Mouse (Mus musculus) adrenal gland, postnatal 14 days (tissue): ENCODE measurements around the gene Slc16a13. TPM values are rescaled to one million over a fixed set of nuclear protein-coding genes. Genes with fewer than 3 reads are reported as not detected.

Experiments used
- DNase-seq: peaks from one replicate; pipeline ENCODE4 v3.0.0; 2021; ENCODE audit warnings: mixed read lengths
- total RNA-seq: library from RNA; stranded (reverse); gene quantifications from 2 replicates; pipeline ENCODE4 v1.2.3, GENCODE M21; 2021

Gene Slc16a13
- total RNA-seq, 1 experiment from 2014 or later = 5.6 TPM

DNA sequence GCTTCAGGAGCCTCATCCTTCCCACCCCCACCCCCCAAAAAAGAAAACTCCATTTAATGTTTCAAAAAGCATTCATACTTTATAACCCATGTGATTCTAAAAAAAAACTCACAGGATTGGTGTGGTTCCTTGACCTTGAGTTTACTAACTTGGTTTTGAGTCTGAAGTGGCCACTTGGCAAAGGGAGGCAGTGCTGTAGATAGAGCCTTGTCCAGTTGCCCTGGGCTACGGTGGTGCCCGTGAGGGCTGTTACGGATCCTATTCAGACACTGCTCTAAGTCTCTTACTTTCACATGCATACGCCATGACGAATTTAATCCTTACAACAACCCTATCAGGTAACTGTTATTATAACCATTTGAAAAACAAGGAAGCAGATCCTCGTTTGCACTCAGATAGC is 8.9 kb downstream of the Slc16a13 start:
- no peak for DNase-seq

DNA sequence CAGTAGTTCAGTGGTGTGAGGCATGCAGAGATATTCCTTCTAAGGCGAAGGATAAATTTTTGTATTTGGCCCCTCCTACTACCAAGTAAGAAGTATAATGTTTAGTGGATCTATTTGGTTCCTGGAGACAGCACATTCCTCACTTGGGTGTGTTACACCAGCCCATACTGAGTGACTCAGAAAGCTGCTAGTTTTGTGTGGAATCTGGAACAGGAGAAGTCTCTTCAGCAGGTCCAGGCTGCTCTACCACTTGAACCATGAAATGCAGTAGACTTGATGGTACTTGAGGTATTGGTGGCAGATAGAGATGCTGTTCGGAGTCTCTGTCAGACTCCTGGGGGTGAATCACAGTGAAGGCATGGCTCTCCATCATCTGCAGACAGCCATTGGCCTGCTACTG is 10.2 kb downstream of the Slc16a13 start:
- no peak for DNase-seq

DNA sequence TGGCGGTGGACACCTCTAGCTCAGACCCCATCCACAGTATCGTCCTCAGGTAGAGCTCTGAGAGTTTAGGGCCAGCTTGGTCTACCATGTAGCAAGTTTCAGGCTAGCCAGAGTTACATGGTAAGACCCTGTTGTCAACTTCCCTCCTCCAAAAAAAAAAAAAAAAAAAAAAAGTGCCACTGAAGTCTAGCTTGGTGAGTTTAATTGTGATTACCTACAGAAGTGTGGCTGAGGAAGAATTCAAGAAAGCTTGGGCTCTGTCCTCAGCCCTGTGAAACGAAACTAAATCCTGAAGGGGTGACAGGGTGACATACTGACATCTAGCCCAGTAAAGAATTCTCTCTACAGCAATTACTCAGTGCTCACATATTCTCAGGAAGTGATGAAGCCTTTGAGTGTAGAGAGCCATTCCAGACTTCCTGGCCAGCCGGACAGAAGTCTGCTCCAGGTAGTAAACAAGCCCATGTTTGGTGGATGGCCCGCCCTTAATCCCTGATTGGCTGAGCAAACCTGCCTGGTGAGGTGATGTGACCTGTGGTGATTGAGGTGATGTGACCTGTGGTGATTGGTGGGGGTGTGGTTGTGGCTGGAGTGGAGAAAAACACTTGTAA is 12.0 kb downstream of the Slc16a13 start:
- no peak for DNase-seq

DNA sequence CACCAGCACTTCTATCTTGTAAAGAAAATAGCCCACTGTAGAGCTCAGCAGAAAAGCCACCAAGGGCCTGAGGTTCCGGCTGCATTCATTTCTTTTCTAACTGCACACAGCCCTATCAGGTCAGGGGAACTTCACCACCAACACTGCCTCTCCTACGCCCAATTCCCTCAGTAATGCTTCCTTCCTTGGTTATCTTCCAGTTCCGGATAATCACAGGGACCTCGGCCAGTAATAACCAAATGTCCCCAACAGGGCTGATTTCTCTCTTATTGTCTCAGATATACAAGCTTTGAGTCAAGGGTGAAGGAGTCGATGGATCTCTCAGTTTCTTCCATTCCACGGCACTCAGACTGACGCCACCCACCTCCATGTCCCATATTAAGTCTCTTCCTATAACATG is 13.6 kb downstream of the Slc16a13 start:
- DNase-seq = no peak

DNA sequence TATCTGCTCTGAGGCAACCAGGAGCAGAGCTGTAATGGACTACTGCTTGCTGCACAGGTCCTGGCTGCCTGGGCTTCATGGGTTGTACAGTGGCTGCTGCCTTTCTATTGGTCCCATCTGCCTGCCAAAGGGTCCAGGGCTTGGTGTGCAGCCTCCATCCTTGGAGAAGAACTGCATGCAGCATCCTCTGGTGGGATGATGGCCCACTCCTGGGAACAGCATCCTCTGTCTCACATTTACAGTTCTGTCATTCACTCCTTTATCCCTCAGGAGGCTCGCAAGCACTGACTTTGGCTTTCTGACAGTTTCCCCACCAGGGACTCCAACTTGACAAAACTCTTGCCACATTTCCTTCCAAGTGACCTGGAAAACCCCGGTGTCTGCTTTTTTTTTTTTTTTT is 14.1 kb downstream of the Slc16a13 start:
- DNase-seq = peak; percentile 40

DNA sequence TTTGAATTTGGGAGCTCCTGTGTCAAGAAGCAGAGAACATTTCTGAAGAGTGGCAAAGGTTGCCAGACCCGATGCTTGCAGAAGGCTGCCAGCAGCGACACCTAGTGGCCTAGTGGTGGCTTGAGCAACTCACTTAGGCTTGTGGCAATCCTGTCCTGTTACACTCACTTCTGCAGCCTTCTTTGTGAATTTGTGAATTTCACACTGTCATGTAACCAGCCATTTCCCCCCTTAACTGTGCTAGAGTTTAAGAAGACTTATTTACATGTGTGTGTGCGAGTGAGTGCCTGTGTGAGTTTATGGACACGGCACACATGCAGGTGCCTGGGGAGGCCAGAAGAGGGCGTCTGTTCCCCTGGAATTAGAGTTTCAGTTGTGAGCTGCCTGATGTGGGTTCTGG is 19.2 kb downstream of the Slc16a13 start:
- peak; percentile 92 for DNase-seq

DNA sequence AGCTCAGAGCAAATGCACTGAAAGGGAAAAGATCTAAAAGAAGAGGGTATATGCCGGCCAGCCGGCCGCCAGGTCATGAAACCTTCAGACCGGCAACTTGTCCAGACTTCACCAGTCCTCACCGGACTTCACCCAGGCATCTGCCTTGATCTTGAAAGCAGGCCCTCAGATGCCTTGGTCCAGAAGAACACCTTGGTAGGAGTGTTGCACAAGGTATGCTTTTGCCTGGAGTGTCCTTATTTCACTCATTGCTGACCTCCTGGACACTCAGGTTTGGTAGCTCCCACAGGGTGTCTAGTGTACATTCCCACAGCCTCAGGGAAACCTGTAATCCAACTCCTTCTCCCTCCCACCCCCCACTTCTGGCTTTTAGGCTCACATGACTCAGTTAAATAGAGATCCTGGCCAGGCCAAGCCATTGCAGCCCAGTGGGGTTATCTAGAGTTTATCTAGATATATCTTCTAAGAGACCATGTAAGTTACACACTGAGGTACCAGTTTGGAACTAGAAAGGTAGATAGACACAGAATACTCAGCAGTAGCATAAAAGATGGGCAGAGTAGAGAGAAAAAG is 20.7 kb downstream of the Slc16a13 start:
- no peak for DNase-seq

DNA sequence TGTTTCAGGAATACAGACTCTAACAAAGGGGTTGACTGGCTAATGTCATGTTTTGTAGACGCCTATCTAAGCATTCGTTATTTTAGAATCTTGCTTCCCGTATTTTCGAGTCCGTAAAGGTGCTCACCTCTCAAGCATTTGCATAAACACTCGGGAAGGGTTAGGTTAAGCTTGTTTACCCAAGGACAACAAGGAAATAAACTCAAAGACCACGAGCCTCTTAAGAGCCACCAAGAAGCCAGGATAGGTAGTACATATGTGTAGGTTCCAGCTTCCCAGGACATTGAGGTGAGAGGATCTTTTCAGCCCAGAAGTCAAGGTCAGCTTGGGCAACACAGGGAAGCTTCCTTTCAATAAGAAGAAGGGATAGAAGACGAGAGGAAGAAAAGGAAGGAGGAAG is 21.8 kb downstream of the Slc16a13 start:
- no peak for DNase-seq

DNA sequence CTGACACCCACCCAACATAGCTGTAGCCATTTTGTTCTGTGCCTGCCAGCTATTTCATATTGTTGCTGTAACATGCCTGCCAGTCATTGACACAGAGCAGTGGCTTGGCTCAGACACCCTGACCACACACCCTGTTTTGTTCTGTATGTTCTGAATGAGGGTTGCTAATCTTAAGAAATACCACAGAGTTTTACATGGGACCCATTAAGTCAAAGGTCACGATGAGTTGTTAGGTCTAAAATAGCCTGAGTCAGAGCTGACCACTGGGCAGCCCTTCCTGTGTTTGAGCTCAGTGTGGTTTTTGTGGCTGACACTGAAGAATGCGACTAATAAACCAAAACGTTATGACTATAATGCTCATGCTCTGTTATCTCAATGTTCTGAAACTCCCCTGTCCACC is 22.5 kb downstream of the Slc16a13 start:
- no peak for DNase-seq

DNA sequence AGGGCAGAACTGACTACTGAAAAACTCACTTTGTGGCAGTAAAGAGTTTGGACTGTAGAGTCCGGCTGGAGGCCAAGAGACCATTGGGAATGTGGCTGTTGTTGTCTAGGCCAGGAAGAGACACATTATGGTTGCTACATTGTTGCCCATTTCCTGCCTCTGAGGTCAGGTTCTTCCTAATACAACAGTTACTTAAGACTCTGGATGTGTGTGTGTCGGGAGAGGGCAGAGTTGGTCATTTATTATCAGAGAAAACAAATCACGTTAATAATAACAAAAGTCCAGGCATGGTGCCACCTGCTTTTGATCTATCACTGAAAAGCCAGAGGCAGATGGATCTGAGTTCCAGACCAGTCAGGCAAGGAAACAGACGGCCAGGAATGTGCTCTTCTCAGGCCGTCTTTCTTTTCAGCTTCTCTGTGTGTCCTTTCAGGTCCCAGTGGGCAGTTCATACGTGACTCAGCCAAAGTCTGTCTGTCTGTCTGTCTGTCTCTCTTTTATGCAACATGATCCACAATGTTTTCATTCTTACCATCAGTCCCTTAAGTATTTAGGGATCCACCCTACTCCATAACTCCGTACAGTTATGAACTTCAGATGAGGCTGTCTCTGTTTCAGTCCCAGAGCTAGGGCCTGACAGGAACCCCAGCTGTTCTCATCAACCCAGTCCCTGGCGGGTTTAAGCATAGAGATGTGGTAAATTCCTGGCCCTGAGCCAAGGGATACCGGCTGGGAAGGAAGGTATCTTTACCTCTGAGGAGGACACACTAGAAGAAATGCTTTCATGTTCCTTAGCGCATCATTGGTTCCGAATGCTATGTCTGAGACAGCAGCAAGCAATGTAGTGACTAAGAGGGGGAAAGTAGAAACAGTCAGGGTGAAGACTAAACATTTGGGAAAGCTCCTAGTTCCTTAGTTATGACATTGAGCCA is 27.2 kb downstream of the Slc16a13 start:
- peak; percentile 19 for DNase-seq

DNA sequence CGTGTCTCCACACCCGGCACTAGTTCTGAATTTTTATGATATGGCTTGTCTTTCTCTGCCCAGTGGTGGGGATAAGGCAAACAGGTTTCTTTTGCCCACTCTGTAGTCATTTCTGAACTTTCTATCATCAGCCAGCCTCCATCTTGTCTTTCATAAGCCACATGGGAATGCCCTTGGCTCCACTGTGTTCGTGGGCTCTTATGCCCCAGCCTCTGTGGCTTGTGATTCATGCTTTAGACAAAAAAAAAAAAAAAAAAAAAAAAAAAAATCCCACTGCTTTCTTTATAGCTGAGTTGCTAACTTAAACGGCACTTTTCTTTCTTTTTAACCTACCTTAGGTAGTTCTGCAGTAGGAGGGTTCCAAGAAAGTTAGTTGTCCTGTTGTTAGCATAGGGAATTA is 28.7 kb downstream of the Slc16a13 start:
- no peak for DNase-seq

DNA sequence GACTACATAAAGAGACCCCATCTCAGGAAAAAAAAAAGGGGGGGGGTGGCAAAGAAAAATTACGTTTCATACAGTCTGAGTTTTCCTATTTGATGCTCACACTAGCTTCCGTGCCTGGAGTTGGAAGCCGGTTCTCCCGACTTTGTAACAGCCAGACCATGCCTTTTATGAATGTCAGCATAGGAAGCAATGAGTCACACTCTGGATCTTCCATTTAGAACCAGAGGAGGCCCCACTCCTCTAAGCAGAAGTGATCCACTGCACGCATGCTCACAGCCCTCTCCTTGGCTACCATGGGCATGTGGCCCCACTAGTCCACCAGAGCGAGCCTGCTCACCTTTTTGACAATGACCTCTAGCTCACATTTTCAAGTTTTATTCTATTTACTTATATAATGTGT is 29.7 kb downstream of the Slc16a13 start:
- DNase-seq = no peak

DNA sequence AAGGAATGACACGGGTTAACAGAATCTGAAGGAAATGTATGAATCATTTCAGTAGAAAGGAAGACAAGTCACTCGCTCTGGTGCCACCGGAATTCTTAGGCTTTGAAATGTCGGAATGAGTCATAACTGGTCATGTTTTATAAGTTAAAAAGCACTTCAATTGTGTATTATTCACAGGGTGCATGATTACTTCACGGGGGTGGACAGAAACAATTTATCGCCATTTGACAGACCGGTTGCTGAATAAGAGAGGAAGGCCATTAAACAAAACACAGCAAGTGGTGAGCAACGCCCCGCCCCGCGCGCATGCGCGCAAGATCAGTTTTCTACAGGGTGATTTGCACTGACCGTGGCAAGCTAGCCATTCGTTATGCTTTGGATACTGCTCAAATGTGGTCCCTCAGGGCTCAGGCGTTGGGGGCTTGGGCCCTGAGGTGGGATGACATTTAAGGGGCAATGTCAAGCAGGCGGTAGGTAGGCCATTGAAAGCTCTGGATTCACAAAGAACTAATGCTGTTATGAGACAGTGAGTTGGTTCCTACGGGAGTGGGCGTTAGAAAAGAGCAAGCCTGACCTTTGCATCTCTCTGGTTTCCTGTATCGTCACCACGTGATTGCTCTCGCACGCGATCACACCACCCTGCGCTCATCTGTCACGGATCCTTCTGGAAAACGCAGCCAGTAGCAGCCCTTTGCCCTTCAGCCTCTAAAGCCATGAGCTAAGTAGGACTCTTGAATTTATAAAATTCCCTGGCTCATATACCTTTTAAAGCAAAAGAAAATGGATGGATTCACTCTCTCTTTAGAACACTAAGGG is 31.3 kb downstream of the Slc16a13 start:
- DNase-seq = peak; percentile 86

DNA sequence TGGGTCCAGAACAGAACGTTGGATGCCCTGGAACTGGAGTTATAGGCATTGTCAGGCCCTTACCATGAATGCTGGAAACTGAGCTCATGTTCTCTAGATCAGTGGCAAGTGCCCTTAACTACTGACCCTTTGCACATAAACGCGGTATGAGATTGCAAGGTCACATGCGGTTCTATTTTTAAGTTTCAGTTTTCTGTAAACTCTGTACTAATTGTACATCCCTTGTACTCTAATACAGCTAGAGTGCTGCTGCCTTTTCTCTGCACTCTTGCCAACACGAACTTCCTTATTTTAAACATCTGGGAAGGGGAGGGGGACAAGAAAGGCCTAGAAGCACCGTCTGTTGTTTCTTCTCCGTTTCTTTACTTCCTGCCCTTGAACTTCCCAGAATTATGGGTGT is 35.7 kb downstream of the Slc16a13 start:
- DNase-seq = no peak

DNA sequence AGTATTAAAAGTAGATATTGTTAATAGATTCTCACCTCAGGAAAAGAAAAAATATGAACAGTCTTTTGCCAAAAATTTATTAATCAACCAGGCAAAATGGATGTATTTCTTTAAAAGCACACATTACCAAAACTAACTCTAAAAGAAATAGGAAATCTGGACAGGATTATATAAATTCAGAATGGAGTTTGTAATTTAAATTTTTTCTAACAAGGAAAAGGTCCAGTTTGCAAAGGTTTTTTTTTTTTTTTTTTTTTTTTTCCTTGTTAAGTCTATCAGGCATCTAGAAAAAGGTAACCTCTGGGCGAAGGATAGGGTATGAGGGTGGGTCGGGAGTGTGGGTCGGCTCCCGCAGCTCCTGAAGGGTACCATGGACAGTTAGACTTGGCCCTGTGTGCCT is 40.4 kb downstream of the Slc16a13 start:
- DNase-seq = no peak

DNA sequence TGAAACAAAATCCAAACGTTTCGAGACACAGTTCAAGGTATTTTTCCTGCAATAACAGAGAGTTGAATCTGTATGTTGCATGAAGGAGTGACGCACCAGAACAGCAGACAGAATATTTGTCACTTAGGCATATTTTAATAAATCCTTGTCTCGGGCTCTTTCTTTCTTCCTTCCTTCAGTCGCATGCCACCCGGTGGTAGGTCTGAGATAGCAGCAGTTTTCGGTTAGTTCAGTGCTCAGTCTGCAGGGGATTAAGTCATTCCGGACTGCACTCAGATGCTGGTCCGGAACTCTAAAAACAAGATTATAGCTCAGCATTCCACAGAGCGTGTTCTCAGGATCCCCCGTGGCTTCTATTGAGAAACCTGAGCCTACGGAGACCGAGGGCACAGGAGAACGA is 41.5 kb downstream of the Slc16a13 start:
- peak; percentile 42 for DNase-seq

DNA sequence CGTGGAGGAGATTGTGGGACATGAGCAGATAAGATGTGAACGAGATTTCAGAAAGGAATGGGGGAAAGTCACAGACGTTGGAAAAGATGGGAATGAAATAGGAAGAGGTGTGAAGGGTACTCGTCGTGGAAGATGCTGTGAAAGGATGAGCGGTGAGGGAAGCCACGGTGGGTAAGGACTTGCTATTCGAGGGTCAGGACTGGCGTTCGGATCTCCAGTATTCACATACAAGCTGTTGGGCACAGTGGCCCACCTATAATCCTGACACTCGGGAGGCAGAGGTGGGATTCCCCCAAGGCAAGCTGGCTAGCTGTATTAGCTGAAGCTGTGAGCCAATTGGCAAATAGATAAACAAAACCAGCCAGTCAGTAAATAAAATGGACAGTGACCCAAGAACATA is 42.1 kb downstream of the Slc16a13 start:
- DNase-seq = no peak

DNA sequence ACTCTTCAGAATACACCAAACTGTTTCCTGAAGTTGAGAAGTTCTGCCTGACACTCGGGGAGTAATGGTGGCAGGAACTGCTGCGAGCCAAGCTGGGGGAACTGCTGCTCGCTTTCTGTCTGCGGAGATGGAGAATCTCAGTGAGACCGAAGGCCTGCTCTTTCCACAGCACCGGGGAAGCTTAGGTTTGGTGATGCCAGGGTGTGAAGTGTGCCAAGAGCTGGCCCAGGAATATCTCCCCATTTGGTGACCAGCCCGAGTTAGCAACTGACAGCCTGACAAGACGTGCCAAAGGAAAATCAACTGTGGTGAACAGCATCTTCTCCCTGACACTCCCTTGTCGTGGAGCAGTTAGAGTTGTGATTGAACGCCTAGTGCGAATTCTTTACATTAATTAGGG is 42.6 kb downstream of the Slc16a13 start:
- DNase-seq = no peak

DNA sequence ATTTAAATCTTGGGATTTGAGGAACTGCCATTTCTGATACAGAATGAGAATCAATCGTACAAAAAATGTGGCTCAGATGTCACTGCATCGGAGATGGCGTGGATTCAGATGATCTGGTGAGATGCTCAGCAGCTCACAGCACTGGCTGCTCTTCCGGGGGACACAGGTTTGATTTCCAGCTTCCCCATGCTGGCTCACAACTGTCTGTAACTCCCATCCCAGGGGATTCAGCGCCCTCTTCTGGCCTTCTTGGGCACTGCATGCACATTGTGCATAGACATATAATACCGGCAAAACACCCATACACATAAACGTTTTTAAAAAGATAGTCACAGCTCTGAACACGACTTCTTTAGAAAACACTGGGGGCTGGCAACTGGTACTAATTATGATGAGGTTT is 43.2 kb downstream of the Slc16a13 start:
- DNase-seq = peak; percentile 21

DNA sequence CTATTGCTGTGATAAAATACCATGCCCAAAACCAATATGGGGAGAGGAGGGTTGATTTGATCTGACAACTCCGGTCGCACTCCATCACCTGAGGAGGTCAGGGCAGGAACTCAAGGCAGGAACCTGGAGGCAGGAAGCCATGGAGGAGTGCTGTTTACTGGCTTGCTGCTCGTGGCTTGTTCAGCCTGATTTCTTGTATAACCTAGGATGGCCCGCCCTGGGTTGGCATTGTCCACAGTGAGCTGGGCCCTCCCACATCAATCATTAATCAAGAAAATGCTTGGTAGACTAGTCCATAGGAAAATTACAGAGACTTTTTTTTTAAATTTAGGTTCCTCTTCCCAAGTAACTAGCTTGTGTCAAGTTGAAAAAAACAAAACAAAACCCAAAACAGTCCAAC is 46.4 kb downstream of the Slc16a13 start:
- no peak for DNase-seq

DNA sequence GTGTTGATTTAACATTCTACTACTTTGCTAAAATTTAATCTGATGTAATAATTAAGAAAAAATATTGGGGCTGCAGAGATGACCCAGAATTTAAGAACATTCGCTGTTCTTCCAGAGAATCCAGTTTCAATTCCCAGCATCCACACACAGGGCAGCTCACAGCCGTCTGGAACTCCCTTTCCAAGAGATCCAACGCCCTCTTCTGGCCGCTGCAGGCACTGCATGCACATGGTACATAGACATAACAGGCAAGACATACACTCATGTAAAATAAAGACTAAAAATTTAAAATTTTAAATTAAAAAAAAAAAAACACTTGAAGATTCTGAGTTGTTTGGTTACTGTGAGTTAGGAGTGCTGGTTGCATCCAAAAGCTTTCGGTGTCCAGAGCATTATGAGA is 48.6 kb downstream of the Slc16a13 start:
- peak; percentile 23 for DNase-seq

DNA sequence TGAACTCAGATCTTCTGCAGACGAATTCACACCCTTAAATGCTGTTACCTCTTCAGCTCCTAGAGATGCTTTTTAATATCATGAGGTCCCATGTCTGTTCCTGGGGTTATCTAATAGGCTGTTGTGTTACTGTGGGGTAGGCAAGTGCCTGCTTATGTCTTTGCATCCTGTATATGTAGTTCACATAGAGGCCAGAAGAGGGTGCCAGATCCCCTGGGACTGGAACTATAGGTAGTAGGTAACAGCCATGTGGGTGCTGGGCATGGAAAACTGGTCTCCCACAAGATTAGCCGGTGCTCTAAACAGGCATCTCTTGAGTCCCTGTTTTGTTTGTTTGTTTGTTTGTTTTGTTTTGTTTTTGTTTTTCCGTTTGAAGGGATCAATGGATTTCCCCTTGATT is 49.0 kb downstream of the Slc16a13 start:
- DNase-seq = peak; percentile 41

DNA sequence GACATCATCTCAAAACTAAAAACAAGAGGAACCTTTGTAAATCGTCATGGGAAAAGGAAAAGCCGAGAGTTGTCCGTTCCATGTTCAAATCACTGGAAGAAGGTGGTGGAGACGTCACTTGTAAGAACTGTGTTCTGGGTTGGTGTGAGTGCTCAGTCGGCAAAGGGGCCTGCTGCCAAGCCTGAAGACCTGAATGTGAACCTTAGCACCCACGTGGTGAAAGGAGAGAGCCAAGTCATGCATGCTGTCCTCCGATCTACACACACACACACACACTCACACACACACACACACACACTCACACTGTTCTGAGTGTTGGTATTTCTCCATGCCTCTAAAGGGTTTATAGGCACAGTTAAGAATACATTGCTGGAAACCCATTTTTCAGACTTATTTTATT is 49.7 kb downstream of the Slc16a13 start:
- DNase-seq = no peak
